Mouse (Mus musculus) lung, postnatal 25 days (tissue): ENCODE data around the gene Mrpl43.
A peak's percentile ranks its signal among the peaks of the same experiment; 100 is the strongest.

Experiments used
- DNase-seq: peaks from one replicate; pipeline ENCODE4 v3.0.0; 2022; ENCODE audit warnings: low spot score

Gene Mrpl43

DNA sequence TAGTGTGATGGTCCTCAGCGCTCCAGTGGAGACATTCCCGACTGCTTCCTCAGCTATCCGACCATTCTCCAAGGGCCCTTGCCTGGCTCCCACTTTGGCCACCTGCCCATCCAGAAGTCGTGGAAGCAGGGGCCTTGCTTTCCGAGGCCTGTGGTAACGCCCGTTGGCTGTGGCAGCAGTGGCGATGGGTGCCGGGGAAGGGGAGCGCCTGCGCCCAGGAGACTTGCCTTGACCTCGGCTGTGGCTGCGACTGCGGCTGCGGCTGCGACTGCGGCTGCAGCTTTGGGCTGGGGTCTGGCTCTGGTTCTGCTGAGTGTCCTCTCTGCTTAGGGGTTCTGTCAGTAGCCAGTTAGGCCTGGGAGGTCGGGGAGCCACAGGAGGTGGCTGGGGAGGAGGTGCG is 22.5 kb upstream of the Mrpl43 start:
- DNase-seq: no peak

DNA sequence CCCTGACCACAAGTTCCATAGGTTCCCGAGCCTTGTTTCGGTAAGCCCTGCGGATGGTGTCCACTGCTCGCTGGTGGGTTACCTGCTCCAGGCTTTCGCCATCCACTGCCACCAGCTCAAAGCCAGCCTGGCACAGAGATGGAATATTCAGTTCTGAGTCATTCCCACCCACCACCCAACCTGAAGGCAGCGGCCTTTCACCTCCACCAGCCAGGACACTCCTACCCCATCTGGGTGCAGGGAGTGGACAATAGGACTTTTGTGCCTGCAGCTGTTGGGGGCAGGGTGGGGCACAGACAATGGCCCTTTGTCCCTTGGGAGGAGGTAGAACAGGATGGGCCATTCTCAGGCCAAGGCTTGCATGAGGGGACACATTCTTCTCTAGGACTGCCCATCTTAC is 21.6 kb upstream of the Mrpl43 start:
- no peak for DNase-seq

DNA sequence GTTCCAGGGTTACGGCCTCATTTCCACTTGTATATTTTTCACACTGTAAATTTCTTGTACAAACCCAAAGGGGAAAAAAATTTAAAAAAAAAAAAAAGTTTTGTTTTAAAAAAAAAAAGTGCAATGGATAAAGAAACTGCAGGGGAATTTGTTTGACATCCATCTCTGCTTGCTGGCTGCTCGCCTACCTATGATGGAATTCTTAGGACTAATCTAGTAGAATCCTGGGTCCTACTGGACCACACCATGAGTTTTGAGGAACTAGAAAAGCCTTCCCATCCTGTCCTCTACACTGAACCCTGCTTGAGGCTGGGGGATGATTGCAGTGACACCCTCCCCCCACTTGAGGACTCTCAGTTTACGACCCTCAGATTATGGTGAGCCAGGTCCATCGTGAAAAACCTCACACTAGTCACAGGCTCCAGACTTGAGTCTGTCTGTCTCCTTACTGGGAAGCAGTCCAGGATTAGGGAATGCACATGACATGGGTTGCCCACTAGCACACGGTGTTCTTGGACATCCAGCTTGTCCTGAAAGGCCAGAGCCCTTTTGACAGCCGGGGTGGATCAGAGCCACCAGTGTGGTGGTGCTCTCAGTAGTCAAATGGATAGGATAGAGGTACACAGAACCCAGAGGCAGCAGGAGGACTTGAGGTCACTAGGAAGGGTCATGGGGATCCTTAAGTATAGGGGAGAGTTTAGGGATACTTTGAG is 20.9 kb upstream of the Mrpl43 start:
- DNase-seq: no peak

- no peak for DNase-seq
These were observed 19.8 kb upstream of the Mrpl43 start for GRCm38 (mm10) chr19:45025937-45026568.

DNA sequence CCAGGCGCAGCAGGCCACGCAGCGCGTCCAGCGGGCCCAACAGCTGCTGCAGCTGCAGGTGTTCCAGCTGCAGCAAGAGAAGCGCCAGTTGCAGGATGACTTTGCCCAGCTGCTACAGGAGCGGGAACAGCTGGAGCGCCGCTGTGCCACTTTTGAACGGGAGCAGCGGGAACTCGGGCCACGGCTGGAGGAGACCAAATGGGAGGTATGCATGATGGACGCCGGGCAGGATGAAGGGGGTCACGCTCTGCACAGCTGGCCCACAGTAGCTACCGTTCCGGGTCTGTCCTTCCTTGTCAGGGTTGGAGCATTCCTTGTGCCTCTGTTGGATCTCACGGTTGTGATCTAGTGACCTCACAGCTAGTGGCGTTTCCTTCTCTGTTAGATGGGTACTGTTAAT is 18.5 kb upstream of the Mrpl43 start:
- DNase-seq: no peak

- no peak for DNase-seq
These were observed 17.8 kb upstream of the Mrpl43 start for GRCm38 (mm10) chr19:45023993-45024392.

DNA sequence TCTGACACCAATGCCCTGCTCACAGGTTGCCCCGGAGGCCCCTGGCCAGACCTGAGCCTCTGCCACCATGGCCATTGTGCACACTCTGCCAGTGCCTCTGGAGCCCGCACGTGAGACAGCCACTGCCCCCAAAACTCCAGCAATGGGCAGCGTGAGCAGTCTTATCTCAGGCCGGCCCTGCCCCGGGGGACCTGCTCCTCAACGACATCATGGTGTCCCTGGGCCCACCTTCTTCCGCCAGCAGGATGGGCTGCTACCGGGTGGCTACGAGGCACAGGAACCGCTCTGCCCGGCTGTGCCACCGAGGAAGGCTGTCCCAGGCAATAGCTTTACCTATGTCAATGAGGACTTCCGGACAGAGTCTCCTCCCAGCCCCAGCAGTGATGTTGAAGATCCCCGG is 15.1 kb upstream of the Mrpl43 start:
- DNase-seq: no peak

DNA sequence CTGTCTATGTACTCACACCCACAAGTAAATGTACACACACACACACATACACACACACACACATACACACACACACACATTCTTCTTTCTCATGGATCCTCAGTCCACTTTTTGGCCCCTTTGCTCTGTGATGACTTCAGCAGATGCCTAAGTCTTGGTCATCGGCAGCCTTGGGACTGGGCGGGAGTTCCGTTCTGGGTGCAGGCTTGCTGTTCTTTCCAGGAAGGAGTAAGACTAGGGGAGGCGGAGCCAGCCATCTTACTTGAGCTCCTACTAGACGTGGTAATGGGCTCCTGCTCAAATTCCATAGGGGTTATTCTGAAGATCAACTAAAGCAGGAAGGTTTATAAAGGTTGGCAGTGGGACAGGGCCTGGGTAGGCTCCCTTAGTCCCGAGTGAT is 14.1 kb upstream of the Mrpl43 start:
- DNase-seq: peak; percentile 43

GRCm38 (mm10) chr19:45018351-45018831 is 12.1 kb upstream of the Mrpl43 start:
- DNase-seq: no peak

- DNase-seq: peak; percentile 86
These were observed 11.7 kb upstream of the Mrpl43 start for GRCm38 (mm10) chr19:45017909-45018308.

- peak; percentile 79 for DNase-seq
These were observed 11.1 kb upstream of the Mrpl43 start for GRCm38 (mm10) chr19:45017216-45017771.

DNA sequence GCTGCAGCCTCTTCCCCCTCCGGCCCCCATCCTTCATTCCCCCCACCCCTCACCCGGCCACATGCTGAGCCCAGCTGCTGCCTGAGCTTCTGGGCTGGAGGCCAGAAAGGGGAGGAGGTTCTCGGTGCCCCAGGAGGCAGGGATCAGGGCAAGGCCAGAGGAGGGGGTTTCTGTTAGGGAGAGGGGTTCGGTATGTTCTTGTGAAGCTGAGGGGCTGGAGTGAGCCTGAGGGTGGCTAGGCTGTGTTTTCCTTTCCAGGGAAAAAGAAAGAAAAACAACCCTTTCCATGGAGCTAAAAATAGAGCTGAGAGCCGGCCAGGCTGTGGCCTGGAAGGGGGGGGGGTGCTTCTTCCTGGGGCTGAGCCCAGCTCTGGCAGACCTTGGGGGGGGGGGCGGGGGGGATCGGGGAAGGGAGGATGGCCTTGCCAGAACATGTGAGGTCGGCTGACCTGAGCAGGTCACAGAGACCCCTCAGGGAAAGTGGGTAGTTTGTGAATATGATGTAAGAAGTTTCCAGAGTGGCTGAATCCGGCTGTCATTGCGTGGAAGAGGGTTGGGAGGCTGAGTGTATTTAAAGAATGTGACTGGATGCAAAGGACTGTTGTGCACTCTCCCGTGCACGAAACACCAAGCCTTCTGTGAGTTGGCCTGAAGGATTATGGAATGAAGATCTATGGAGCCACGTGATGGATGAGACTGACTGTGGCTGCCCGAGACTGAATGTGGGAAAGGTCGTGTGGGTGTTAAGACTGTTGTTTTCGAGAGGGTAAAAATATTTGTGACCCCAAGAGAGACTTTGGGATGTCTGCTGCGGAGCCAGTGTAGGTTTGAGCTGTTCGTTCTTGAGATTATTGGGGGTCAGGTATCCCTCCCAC is 10.3 kb upstream of the Mrpl43 start:
- DNase-seq: peak; percentile 79

DNA sequence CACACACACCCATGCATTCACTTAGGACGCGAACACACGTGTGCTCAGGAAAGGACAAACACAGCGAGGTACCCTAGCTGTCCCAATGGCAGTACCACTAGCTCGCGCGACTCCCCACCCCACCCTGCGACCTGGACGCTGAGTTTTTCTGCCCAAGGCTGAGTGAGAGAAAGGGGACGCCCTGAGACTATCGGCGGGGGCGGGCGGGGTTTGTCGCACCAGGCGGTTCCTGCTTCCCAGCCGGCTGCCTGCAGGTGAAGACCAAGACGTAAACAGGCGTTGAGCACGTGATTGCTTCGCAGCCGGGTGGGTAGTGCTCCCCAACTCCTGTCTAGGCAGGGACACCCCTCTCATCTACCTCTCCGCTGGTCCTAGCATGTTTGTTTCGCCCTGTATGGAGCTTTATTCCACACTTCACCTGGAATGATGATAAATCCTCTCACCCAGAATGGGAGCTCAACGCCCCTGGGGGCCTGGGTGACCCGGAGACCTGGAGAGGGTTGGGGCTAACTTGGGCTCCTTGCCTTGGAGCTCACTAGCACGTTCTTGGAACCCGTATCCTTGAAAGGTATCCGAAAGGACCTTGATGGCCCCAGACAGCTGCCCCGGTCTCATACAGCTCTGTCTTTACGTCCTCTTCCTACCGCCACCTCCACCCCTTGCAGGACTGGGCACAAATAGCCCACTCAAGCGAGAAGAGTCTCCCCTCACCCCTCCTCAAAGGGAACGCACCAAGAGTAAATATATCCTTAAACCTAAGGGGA is 9.5 kb upstream of the Mrpl43 start:
- peak; percentile 65 for DNase-seq

DNA sequence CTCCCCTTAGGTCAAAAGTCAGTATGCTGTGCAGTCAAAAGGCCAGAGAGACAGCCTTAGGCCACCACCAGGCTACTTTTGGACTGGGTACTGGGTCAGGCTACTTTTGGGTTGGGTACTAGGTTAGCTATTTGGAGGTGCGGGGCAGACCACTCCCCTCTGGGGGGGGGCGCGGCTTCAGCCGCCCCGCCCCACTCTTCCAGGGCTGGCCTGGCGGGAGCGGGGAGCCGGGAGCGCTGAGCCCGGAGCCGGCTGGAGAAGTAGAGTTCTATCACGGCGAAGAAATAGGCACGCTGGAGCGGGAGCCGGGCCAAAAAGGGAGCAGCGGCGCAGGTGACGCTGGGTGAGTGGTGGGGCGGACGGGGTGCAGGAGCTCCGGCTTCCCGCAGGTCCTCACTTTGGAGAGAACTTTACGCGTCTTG is 8.8 kb upstream of the Mrpl43 start:
- DNase-seq: peak; percentile 63

GRCm38 (mm10) chr19:45014335-45014971 is 8.2 kb upstream of the Mrpl43 start, which contains the start of gene Lzts2:
TSS of gene Lzts2 (plus strand) at chr19:45014414.
- DNase-seq: peak; percentile 41

GRCm38 (mm10) chr19:45013581-45014225 is 7.5 kb upstream of the Mrpl43 start:
- DNase-seq: no peak

DNA sequence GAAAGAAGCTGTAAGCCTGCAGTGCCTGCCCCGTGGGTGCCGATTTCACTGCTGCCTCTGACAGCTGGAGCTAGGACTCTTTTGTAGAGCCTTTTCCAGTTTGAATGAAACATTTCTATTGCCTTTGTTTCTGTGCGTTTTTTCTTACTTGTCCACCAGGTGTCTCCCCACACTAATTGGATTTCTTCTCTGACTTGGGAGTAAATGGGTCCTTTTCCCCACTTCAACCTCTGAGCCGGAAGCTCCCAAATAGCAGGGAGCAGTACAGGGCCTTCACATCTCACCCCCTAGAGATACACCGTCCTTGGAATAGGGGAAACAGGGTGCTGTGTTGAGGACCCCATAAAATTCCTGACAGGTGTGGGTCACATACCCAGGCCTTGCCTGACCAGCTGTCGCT is 6.4 kb upstream of the Mrpl43 start:
- DNase-seq: peak; percentile 61

DNA sequence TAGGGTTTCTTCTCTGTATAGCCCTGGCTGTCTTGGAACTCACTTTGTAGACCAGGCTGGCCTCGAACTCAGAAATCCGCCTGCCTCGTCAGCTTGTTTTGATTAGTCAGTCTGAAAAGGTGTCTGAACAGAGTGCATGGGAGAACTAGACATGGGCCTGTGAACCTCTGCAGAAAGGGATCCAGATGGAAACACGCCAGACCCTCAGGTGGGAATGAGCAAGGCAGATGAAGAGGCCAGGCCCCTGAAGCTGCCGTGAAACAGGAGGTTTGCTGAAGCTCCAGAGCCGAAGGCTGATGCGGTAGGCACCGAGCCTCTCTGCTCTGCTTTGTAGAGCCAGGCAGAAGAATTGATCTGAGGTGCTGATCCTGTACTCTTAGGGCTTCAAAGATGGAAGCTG is 6.0 kb upstream of the Mrpl43 start:
- no peak for DNase-seq

DNA sequence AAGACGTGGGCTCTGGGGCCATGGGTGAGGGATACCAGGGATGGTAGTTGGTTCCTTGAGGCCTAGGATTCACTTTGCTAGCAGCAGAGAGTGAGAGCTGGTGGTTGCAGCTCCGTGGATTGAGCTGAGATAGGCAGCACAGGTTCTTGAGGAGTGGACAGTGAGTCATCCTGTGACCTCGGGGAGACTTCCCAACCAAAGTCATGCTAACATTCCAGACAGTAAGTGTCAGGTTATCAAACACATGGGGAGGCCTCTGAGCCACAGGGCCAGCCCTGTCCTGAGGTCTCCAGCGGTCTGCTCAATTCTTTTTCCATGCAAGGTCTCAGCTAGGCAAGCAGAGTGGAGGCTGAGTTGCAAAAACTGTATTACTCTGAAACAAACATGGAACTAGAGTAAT is 4.4 kb upstream of the Mrpl43 start:
- DNase-seq: no peak

DNA sequence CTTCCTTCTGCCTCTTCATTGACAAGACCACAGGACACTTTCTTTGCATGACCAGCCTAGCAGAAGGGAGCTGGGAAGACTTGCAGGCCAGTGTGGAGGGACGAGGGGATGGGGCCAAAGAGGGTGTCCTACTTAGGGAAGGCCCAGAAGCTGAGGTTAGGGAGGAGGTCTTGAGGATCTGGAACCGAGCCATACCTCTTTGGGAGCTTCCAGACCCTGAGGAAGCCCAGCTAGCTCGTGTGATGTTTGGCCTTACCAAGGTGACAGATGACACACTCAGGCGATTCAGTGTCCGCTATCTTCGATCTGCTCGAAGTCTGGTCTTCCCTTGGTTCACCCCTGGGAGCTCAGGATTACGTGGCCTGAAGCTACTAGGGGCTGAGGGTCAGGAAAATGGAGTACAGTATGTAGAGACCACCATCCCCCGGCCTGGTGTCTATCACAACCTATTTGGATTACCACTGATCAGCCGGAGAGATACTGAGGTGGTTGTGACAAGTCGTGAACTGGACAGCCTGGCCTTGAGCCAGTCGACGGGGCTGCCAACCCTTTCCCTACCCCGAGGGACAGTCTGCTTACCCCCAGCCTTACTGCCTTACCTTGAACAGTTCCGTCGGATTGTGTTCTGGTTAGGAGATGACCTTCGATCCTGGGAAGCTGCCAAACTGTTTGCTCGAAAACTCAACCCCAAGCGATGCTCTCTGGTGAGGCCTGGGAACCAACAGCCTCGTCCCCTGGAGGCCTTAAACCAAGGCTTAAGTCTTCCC is 1.4 kb upstream of the Mrpl43 start:
- DNase-seq: no peak
